Mouse (Mus musculus): ENCODE measurements around the gene Gal3st2b.
A peak's percentile ranks its signal among the peaks of the same experiment; 100 is the strongest.
"Not testable (repeated sequence)": the region's sequence is repeated elsewhere in the genome, so short reads cannot be mapped to it uniquely, and the experiment has no call there.

Gal3st2b gene

GRCm38 (mm10) chr1:93918011-93918410 lies at the start of gene Gal3st2b:
Gene Gal3st2b (plus strand): TSS chr1:93918311.
- not testable (repeated sequence) for DNase-seq (ENCODE audit: inconsistent age in 2 of 2, low spot score in 1 of 2)

GRCm38 (mm10) chr1:93871594-93872105 lies 46.5 kb upstream of the Gal3st2b start:
- not testable (repeated sequence) for DNase-seq (ENCODE audit: inconsistent age in 2 of 2, low spot score in 1 of 2)

GRCm38 (mm10) chr1:93874405-93874804 lies 43.7 kb upstream of the Gal3st2b start:
- not testable (repeated sequence) for DNase-seq (ENCODE audit: inconsistent age in 2 of 2, low spot score in 1 of 2)

- not testable (repeated sequence) for DNase-seq (ENCODE audit: inconsistent age in 2 of 2, low spot score in 1 of 2)
These were observed 36.3 kb upstream of the Gal3st2b start for GRCm38 (mm10) chr1:93881778-93882177.

DNA sequence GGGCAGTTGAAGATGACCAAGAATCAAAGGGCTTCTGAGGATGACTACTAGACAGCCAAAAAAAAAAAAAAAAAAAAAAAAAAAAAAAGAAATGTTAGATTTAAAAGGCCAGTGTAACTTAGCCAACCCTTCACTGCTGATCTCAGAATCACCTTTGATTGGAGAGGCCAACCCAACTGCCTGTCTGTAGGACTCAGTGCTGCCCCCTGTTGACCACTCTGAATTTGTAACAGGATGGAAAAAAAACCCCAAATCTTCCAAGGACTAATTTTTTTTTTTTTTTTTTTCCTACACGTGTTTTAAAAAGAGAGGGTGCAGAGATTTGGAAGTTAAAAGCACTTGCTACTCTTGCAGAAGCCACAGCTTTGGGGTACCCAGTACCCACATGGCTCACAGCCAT lies 27.2 kb upstream of the Gal3st2b start:
- DNase-seq (ENCODE audit: inconsistent age in 2 of 2, low spot score in 1 of 2), result not testable (repeated sequence)

- DNase-seq (ENCODE audit: inconsistent age in 2 of 2, low spot score in 1 of 2), result not testable (repeated sequence)
These were observed 20.7 kb upstream of the Gal3st2b start for GRCm38 (mm10) chr1:93897395-93897794.

GRCm38 (mm10) chr1:93901291-93901690 lies 16.8 kb upstream of the Gal3st2b start:
- DNase-seq (ENCODE audit: inconsistent age in 2 of 2, low spot score in 1 of 2), result peak in 1 of 2 experiments; percentile 75

DNA sequence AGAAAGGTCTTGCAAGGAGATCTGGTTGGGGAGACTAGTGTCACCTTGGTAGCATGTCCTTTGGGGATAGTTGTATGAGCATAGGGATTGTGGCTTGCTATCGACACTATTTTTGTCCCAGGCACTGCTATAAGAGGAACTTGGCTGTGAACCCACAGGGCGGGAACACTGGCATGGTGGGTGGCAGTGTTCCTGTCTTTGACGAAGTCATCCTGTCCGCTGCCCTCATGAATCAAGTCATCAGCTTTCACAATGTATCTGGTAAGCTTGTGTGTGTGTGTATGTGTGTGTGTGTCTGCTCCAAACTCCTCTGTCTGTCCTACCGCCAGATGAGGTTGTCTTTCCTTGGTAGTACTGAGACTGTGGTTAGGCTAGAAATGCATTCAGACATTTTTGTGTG lies 11.4 kb upstream of the Gal3st2b start:
- not testable (repeated sequence) for DNase-seq (ENCODE audit: inconsistent age in 2 of 2, low spot score in 1 of 2)

- not testable (repeated sequence) for DNase-seq (ENCODE audit: inconsistent age in 2 of 2, low spot score in 1 of 2)
These were observed 9.0 kb upstream of the Gal3st2b start for GRCm38 (mm10) chr1:93908977-93909586.

- DNase-seq (ENCODE audit: inconsistent age in 2 of 2, low spot score in 1 of 2), result not testable (repeated sequence)
These were observed 6.2 kb upstream of the Gal3st2b start for GRCm38 (mm10) chr1:93911877-93912276.

DNA sequence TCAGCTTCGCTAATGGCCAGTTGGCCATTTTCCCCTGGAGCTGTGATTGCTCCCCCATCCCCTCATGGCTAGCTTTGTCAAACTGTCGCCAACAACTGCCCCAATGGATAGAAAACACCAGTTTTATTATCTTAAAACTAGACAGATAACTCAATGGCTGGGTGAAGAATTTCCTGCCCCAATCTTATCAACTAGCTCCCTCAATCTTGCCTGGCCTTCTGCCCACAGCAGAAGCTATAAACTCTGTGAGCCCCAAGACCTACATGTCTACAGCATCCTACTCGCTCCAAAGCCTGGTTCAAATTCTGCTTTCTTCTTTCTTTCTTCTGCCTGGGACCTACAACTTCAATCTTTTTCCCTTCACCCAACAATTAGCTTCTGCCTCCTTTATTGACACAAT lies 951 bp upstream of the Gal3st2b start:
- DNase-seq (ENCODE audit: inconsistent age in 2 of 2, low spot score in 1 of 2), result peak in 1 of 2 experiments; percentile 15

DNA sequence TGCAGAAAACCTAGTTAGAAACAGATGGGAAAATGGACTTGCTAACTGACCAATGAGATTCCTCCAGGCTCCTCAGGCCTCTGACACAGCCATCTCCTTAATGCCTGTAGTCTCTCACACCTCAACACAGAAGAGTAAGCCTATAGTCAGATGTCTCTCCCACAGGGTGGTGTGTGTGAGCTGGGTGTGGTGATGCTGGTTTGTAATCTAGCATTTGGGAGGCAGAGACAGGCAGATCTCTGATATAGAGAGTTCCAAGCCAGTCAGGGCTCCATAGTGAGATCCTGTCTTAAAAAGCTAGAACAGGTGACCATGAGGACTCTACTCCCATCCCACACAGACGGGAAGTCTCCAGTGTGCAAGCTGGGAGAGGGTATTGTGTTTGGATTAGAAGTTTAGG lies 664 bp downstream of the Gal3st2b start:
- peak in 1 of 2 experiments; percentile 21 for DNase-seq (ENCODE audit: inconsistent age in 2 of 2, low spot score in 1 of 2)

DNA sequence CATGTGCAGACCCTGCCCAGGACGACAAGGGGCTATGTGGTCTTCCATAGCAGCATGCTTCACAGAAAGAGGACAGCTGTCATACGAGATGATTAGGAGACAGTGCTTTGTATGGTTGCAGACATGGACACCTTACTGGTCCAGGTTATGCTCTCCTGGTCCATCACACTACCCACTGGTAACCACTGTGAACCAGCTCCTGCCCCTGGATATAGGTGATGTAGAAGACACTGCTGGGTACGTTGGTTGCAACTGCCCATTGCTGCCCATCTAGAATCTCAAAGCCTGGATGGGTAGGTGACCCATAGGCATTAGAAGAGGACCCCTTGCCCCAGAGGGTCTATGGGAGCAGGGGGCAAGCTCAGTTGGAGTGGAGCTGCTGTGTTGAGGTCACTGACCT lies 1.2 kb downstream of the Gal3st2b start:
- DNase-seq (ENCODE audit: inconsistent age in 2 of 2, low spot score in 1 of 2), result peak in 1 of 2 experiments; percentile 17

- DNase-seq (ENCODE audit: inconsistent age in 2 of 2, low spot score in 1 of 2), result not testable (repeated sequence)
These were observed 4.5 kb downstream of the Gal3st2b start for GRCm38 (mm10) chr1:93922609-93923008.

GRCm38 (mm10) chr1:93923098-93923497 lies 5.0 kb downstream of the Gal3st2b start:
- not testable (repeated sequence) for DNase-seq (ENCODE audit: inconsistent age in 2 of 2, low spot score in 1 of 2)

DNA sequence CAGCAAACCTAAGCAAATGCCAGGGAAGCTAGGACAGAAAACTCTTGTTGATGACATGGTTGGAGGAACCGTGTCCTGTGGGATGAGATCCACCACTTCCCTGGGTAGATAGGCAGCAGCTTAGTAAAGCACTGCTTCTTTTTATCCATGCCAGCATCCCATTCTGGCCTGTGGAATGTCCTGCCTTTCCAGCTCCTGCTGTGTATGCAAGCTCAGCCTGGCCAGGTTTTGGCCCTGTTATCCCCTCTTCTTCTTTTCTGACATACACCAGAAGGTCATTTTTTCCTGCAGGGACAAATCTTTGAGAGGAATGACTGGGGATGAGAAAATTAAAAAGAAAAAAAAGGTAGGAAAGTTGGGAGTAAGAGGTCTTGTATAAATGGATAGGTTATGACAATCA lies 17.3 kb downstream of the Gal3st2b start:
- not testable (repeated sequence) for DNase-seq (ENCODE audit: inconsistent age in 2 of 2, low spot score in 1 of 2)

GRCm38 (mm10) chr1:93937807-93938206 lies 19.7 kb downstream of the Gal3st2b start:
- DNase-seq (ENCODE audit: inconsistent age in 2 of 2, low spot score in 1 of 2), result not testable (repeated sequence)

GRCm38 (mm10) chr1:93938415-93938814 lies 20.3 kb downstream of the Gal3st2b start:
- DNase-seq (ENCODE audit: inconsistent age in 2 of 2, low spot score in 1 of 2), result not testable (repeated sequence)

GRCm38 (mm10) chr1:93949087-93949486 lies 31.0 kb downstream of the Gal3st2b start:
- DNase-seq (ENCODE audit: inconsistent age in 2 of 2, low spot score in 1 of 2), result not testable (repeated sequence)

- DNase-seq (ENCODE audit: inconsistent age in 2 of 2, low spot score in 1 of 2), result not testable (repeated sequence)
These were observed 48.4 kb downstream of the Gal3st2b start for GRCm38 (mm10) chr1:93966489-93966888.

- peak in 1 of 2 experiments; percentile 19 for DNase-seq (ENCODE audit: inconsistent age in 2 of 2, low spot score in 1 of 2)
These were observed 52.3 kb downstream of the Gal3st2b start for GRCm38 (mm10) chr1:93970380-93970779.

DNA sequence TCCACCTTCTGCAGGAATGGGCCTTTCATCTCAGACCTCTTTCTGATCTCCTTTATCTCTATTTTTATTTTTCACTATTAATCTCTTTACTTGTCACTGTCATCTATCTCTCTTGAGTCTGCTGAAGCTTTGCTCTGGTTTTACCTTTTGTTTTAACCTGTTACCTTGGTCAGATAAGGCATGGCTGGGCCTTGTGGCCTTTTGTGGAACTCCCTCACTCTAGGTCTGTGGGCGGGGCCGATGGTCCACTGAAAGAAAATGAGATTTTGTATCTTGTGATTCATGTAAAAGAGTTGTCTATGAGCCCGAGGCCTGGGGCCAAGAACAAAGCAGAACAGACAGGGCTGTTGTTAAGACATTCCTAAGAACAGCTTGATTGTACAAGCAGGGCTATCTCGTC lies 52.7 kb downstream of the Gal3st2b start:
- not testable (repeated sequence) for DNase-seq (ENCODE audit: inconsistent age in 2 of 2, low spot score in 1 of 2)

- DNase-seq (ENCODE audit: inconsistent age in 2 of 2, low spot score in 1 of 2), result peak in 1 of 2 experiments; percentile 10
These were observed 57.7 kb downstream of the Gal3st2b start for GRCm38 (mm10) chr1:93975764-93976163.

All from adrenal gland, adult (tissue).